Mouse (Mus musculus): ENCODE measurements around the gene Kif19a.

Gene Kif19a

DNA sequence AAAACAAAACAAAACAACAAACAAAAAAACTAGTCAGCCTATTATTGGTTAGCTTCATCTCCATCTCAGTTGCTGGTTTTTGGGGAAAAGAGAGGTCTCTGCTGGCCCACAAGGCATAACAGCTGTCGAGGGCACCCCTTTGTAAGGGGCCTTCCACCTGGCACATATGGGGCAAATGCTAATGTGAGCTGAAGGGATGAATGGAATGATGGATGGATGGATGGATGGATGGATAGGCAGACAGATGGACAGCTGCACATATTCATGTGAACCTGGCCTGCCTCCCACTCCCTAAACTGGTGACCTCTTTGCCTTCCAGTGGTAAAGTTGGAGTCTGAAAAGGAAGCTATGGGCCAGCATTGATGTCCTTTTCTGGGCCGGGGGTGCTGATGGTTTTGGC is 41.8 kb downstream of the Kif19a start:
- in situ Hi-C loops (cut with MboI, MseI): no loop called here

DNA sequence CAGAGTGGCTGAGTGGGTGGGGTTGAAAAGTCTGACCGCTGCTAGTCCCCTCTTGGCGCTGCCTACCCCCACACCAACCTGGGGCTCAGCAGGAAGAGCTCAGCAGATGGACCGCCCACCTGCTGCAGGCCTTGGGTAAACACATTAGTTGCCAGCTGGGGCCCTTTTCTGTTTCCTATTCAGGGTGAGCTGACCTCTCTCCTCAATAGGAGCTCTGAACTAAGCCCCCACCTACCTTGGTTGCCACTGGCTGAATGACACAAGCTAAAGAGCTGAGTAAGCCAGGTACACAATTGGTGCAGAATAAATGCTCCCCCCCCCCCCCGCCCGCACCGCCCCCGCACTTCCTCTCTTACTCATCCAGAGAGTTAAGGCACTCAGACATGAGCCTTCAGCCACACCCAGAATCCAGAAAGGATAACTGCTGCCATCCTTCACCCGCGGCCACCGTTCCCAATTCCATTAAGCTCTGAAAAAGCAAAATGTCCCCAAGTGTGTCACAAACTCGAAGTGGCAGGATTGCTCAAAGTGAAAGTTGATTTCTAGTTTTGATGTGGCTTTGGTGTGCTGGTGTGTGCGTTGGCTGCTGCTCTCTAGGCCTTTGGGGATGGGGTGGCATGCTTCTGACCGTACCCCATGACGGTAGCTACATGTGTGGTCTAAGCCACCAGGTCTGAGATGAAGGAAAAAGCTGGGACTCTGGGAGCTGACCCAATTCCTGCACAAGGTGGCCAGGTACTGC is 42.7 kb downstream of the Kif19a start:
- in situ Hi-C loops (cut with MboI, MseI): no loop called here

DNA sequence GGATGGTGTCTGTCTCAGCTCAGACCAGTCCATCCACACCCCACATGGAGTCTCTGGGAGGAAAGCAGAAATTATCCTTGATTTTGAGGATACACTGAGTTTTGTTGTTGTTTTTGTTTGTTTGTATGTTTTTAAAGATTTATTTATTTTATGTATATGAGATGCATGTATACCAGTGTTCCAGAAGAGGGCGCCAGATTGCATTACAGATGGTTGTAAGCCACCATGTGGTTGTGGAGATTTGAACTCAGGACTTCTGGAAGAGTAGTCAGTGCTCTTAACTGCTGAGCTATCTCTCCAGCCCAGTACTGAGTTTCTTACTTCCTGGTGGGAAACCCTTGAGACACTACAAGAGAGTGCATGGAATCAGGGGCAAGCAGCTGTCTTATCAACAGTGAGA is 44.2 kb downstream of the Kif19a start:
- in situ Hi-C loops (cut with MboI, MseI): no loop called here

DNA sequence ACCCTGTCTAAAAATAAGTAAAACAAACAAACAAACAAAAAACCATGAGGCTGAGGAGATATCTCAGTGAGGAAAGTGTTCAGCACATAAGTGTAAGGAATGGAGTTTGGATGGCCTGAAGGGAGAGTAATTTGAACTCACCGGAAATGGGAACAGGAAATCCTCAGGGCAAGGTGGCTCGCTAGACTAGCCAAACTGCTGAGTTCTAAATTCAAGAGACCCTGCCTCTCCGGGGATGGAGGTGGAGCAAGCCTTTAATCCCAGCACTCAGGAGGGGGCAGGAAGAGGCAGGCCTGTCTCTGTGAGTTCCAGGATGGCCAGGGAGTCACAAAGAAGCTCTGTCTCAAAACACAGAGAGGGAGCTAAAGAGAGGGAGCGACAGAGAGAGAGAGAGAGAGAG is 45.2 kb downstream of the Kif19a start:
- in situ Hi-C loops (cut with MboI, MseI): loop anchor here (5.0 kb wide), 1 partner anchor 102 kb away; no protein-coding TSS in a partner anchor

DNA sequence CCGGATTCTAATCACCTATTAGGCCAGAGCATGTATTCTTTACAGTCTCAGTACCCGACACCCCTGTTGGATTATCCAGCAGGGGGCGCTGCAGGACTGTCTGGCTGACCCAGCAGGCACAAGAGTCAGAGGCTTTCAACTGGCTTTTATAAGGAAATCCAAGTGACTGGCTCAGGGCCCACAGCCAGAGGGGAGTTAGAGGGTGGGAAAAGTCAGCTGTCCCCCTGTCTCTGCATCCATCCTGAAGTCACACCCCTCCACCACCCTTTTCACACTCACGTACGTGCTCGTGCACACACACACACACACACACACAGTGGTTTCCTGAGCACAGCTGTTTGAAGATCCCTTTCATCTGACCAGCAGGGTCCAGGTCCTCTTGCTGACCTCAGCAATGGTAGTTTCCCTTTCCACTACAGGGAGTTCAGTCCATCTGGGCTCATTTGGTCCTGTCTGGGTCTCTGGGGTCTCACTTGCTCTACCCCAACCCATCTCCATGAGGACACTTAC is 47.6 kb downstream of the Kif19a start:
- in situ Hi-C loops (cut with MboI, MseI): loop anchor here (5.0 kb wide), 1 partner anchor 100 kb away; no protein-coding TSS in a partner anchor

DNA sequence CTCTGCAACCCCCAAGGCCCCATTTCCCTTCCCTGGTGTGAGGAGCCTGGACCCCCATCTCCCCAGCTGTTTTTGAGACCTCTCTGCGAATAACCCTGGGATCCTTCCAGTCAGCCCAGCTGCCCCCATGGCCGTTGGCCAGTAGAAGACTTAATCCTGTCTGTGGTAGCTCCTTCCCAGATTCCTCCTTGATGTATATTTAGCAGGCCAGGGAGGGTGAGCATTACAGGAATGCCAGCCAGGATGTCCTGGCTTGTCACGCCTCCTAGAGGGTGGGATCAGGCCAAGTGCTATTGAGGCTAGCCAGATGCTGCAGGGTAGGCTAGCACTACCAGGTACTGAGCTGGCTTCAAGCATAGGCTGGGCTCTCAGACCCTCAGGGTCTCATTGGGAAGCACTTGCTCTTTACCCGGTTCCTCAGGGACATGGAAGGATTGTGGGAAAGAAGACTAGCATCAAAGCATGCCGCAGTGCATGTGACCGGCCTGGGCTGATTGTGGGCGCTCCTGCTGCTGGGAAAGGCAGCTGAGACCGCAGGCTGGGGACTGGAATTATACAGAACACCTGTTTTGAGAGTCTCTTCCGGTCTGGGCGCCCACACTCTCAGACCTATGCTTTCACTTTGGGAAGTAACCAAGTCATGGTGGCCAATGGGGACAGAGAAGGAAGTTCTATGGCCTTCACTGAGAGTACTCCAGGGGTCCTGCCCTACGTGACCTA is 49.8 kb downstream of the Kif19a start:
- in situ Hi-C loops (cut with MboI, MseI): loop anchor here (5.0 kb wide), 1 partner anchor 97 kb away; no protein-coding TSS in a partner anchor

DNA sequence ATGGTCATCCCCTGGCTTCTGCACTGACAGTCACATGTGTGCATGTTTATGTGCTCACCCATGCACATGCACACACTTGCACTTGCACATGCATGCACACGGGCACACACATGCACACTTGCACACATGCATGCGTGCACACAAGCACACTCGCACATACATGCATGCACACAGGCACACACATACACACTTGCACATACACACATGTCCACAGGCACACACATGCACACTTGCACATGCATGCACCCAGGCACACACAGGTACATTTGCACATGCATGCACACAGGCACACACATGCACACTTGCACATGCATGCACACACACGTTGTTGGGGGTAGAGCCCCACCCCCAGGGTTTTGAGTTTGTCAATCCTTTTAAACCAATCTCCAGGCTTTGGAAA is 51.7 kb downstream of the Kif19a start:
- in situ Hi-C loops (cut with MboI, MseI): no loop called here

DNA sequence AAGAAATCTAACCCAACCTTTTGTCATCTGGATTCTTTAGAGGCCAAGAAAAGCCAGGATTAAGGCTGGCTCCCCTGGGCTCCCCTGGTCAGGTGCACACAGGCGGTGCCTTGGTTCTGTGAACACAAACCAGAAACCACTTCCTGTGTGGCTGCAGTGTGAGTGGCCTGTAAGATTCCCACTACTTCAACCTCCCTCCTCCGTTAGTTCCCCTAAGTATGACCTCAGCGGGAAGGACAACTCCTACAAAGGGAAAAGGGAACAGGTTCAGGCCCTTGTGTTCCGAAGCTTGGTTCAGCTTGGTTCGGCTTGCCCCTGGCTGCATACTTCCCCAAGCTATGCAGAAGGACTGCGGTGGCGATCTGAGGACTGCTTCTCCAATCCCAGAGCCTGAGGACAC is 53.0 kb downstream of the Kif19a start:
- in situ Hi-C loops (cut with MboI, MseI): no loop called here

DNA sequence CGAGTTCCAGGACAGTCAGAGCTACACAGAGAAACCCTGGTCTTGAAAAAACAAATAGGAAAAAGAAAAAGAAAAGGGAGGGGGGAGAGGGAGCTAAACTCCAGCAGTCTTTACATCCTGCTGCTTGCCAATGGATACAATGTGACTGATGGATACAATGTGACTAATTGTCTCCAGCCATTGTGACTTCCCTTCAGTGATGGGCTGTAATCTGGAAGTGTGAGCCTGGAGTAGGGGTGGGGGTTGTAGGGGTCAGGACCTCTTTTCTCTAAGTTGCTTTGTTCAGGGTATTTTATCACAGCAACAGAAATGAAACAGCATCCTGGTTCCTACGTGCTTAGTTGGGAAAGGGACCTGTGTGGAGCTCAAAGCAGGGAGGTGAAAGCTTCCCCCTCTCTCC is 53.9 kb downstream of the Kif19a start:
- in situ Hi-C loops (cut with MboI, MseI): no loop called here

DNA sequence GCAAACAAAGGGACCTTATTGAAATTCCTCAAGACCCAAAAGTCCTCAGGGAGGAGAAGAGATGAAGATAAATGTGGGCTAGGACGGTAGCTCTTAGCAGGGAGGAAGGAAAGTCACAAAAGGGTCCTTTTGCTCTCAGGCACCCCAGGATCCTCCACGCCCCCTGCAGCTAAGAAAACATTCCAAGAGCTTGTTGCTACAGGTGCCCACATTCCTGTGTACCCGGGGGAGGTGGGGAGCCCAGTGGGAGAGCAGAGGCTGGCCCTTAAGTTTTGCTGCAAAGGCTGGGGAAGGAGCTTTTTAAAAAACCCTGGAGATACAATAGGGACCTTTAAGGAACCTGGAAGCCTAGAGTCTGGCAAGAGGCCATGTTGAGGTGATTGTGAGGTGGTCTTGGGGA is 55.3 kb downstream of the Kif19a start:
- in situ Hi-C loops (cut with MboI, MseI): no loop called here

DNA sequence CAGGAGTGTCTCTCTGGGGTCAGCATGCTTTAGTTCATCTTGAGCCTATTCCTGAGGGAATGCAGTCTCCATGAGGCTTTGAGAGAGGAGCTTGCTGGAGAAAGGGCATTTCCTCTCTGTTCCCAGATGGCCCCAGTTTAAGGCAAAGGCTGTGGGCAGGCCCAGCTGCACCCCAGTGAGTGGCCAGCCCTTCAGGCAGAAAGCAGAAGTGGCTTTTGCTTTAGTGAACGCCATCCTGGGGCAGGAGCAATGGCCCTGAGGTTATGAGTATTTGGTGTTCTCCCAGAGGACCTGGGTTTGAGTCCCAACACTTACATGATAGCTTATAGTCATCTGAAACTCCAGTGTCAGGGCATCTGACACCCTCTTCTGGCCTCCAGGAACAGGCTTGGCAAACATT is 56.1 kb downstream of the Kif19a start:
- in situ Hi-C loops (cut with MboI, MseI): no loop called here

DNA sequence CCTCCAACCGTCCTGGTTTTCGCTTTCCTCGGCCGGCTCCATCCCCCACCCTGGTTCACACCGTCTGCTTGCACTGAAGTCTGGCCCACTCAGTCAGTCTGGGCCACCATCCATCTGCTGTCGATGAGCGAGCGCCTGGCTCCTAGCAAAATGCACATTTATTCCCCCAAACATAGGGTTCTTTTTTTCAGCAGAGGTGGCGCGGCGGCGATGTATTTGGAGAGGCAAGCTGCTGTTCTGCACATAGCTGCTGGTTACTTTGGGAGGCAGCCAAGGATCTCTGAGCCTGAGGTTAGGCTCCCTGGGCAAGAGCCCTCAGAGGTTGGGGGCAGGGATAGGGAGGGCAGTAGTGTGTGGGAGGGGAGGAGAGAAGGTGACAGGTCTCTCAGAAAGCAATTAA is 57.5 kb downstream of the Kif19a start:
- in situ Hi-C loops (cut with MboI, MseI): no loop called here

DNA sequence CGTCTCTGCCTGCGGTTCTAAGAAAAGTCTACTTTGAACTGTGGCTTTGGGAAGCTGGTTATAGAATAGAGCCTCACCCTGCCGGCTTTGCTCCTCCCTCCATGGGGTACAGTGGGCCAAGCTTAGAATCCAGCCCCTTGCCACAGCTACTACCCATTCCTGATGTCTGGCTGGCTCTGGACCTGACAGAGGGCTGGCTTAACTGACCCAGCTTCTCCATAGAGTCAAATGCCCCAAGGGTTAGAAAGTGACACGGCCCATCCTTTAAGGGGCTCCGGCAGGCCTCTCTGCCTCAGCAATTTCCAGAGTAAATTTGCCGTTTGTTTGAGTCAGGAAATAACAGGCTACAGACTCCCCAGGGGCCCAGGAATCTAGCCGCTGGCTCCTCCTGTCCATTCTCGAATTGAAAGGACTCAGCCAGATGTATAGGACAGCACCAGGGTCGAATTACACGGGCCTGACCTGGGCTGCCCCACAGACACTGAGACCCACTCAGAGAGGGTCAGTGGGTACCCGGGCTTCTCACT is 58.1 kb downstream of the Kif19a start:
- in situ Hi-C loops (cut with MboI, MseI): no loop called here

DNA sequence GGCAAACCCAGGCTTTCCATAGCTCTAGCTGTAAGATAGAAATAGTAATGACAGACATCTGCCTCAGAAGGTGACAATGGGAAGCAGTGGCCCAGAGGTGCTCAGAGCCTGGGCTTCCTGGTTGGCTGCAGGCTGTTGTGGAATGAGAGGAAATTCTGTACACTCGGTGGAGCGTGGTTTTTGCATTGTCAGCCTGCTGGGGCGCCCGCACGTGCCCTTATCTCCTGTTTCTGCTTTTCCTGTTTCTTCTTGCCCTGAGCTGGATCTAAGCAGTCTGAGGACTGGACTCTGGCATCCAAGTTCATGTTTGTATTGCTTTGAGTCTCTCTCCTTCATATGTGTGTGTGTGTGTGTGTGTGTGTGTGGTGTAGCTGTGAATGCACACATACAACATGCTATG is 61.5 kb downstream of the Kif19a start:
- in situ Hi-C loops (cut with MboI, MseI): no loop called here

DNA sequence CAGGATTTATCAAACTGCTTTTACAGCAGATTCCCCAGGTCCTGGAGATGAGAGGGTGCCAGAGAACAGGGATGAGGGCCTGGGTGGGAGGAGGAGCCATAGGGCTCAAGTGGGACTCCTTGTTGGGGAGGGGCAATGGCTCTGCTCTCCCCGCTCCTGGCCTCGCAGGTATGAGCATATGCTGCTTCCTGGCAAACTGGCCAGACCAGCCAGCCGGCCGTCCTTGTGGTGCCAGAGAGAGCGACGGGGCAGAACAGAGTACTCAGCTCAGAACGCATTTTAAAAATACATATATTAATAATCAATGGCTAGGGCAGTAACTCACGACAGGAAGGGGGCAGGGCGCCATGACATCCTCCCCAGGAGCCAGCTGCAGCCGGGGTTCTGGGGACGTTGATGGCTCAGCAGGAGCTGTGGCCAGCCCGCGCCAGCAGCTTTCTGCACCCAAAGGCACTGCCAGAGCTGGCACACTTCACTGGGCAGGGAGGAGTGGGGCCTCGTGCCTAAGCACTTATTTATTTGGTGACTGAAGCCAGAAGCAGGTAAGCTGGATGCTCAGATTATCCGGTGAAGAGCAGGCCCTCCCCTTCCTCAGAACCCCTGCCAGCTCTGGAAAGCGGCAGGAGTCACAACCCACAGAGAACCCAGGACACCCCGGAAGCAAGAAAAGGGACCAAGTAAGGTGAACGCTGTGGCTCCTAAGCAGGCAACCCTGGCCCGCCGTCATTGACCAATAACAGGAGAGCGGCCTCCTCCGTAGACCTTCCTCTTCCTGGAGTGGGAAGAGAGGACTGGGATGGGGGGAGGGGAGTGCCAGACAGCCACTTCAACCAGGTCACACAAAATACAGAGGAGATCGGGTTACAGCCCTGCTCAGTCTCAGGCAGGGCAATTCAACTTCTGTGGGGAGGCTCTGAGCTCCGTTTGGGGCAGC is 64.6 kb downstream of the Kif19a start:
- in situ Hi-C loops (cut with MboI, MseI): no loop called here

DNA sequence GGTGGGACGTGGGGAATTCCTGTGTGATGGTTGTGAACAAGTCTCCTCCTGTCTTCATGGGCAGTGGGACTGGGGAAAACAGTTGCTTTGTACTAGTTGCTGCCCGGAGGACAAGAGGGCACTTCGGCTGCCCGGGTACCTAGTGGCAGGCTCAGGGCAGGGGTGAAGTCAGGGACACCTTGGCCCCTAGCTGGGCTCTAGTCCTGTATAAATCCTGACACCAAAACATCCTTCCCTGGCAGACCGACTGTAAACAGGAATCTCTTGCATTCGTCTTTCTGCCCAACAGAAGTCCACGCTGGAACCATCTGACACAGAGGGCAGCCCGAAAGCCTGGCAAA is 65.2 kb downstream of the Kif19a start:
- in situ Hi-C loops (cut with MboI, MseI): no loop called here

DNA sequence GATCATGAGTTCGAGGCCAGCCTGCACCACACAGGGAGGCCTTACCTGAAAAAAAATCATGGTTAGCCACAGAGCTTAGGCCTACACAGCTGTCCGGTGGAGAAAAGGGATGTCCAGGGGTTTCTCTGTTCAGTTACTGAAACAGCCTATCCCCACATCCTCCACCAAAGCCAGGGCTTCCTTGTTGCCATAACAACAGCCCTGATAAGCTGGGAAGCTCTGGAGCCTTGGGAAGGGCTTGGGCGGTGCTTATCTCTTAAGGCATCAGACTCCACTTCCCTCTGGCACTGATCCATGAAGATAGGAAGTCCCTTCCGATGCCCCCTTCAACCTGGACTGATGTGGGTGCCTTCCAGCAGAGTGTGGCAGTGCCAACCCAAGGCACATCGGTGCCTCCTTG is 68.0 kb downstream of the Kif19a start:
- in situ Hi-C loops (cut with MboI, MseI): no loop called here
